Mouse (Mus musculus): ENCODE data around the gene Lyrm7. TPM values are rescaled to one million over a fixed set of nuclear protein-coding genes. Genes with fewer than 3 reads are reported as not detected.
A peak's percentile ranks its signal among the peaks of the same experiment; 100 is the strongest.

The Lyrm7 gene
- polyA plus RNA-seq, 1 experiment from 2014 or later, result 5.8 TPM

- no peak overlapping the region for H3K4me2 ChIP-seq (replicated peaks; ENCODE audit: low read depth)
- no peak for ATAC-seq
- H3K9me3 ChIP-seq (ENCODE audit: control insufficient read depth), result no peaks in the 10 kb centered on the region
- H3K4me3 ChIP-seq (ENCODE audit: low read depth, low read length), result no peak overlapping the region
- no peaks in the 10 kb centered on the region for H3K27me3 ChIP-seq (replicated peaks; ENCODE audit: control insufficient read depth, insufficient read depth, low read length)
- H3K36me3 ChIP-seq (ENCODE audit: control insufficient read depth, insufficient read depth), result no peaks in the 10 kb centered on the region
- 0 out of 2 replicates have a peak, but pooled peaks cover 4% of the 10 kb centered on the region for H3K4me1 ChIP-seq (replicated peaks; ENCODE audit: control insufficient read depth, insufficient read depth, low read length)
- peak overlapping the region; percentile 57; the same call in 1 of the 2 replicates for H3K27ac ChIP-seq (ENCODE audit: low read depth, low read length)
- no peak for TF ChIP-seq CTCF (IDR thresholded peaks at IDR 0.05; ENCODE audit: low read depth)
- 90% methylated on average over 28 of the region's 28 CpGs for WGBS
- H3K9ac ChIP-seq (ENCODE audit: low read depth, low read length), result 0 out of 2 replicates have a peak overlapping the region, but pooled peaks have one; percentile 2
Observed at GRCm38 (mm10) chr11:54806891-54807290, 53.8 kb downstream of the Lyrm7 start.

- WGBS, result 70% methylated on average over 4 of the region's 4 CpGs
- H3K27ac ChIP-seq (ENCODE audit: low read depth, low read length), result no peak overlapping the region
- no peak overlapping the region for H3K9ac ChIP-seq (ENCODE audit: low read depth, low read length)
- no peak overlapping the region for H3K4me2 ChIP-seq (replicated peaks; ENCODE audit: low read depth)
- 0 out of 2 replicates have a peak, but pooled peaks cover 4% of the 10 kb centered on the region for H3K4me1 ChIP-seq (replicated peaks; ENCODE audit: control insufficient read depth, insufficient read depth, low read length)
- H3K9me3 ChIP-seq (ENCODE audit: control insufficient read depth), result no peaks in the 10 kb centered on the region
- no peak for TF ChIP-seq CTCF (IDR thresholded peaks at IDR 0.05; ENCODE audit: low read depth)
- no peak overlapping the region for H3K4me3 ChIP-seq (ENCODE audit: low read depth, low read length)
- no peaks in the 10 kb centered on the region for H3K27me3 ChIP-seq (replicated peaks; ENCODE audit: control insufficient read depth, insufficient read depth, low read length)
- no peak for ATAC-seq
- no peaks in the 10 kb centered on the region for H3K36me3 ChIP-seq (ENCODE audit: control insufficient read depth, insufficient read depth)
Observed at GRCm38 (mm10) chr11:54805196-54805595, 55.5 kb downstream of the Lyrm7 start.

GRCm38 (mm10) chr11:54802621-54803020 lies 58.1 kb downstream of the Lyrm7 start:
- no peaks in the 10 kb centered on the region for H3K9me3 ChIP-seq (ENCODE audit: control insufficient read depth)
- 0 out of 2 replicates have a peak, but pooled peaks cover 4% of the 10 kb centered on the region for H3K4me1 ChIP-seq (replicated peaks; ENCODE audit: control insufficient read depth, insufficient read depth, low read length)
- 18% methylated on average over 6 of the region's 6 CpGs for WGBS
- peak; percentile 76 for ATAC-seq
- no peak for TF ChIP-seq CTCF (IDR thresholded peaks at IDR 0.05; ENCODE audit: low read depth)
- no peak overlapping the region for H3K9ac ChIP-seq (ENCODE audit: low read depth, low read length)
- H3K4me2 ChIP-seq (replicated peaks; ENCODE audit: low read depth), result 0 out of 2 replicates have a peak overlapping the region, but pooled peaks have one; percentile 7
- no peaks in the 10 kb centered on the region for H3K36me3 ChIP-seq (ENCODE audit: control insufficient read depth, insufficient read depth)
- peak overlapping the region; percentile 66 for H3K27ac ChIP-seq (ENCODE audit: low read depth, low read length)
- H3K4me3 ChIP-seq (ENCODE audit: low read depth, low read length), result no peak overlapping the region
- H3K27me3 ChIP-seq (replicated peaks; ENCODE audit: control insufficient read depth, insufficient read depth, low read length), result no peaks in the 10 kb centered on the region

GRCm38 (mm10) chr11:54801791-54802558 lies 58.7 kb downstream of the Lyrm7 start:
- no peaks in the 10 kb centered on the region for H3K27me3 ChIP-seq (replicated peaks; ENCODE audit: control insufficient read depth, insufficient read depth, low read length)
- TF ChIP-seq CTCF (IDR thresholded peaks at IDR 0.05; ENCODE audit: low read depth), result no peak
- peak overlapping the region; percentile 22 for H3K27ac ChIP-seq (ENCODE audit: low read depth, low read length)
- no peaks in the 10 kb centered on the region for H3K9me3 ChIP-seq (ENCODE audit: control insufficient read depth)
- H3K36me3 ChIP-seq (ENCODE audit: control insufficient read depth, insufficient read depth), result no peaks in the 10 kb centered on the region
- no peak overlapping the region; the same call in 1 of the 2 replicates for H3K4me2 ChIP-seq (replicated peaks; ENCODE audit: low read depth)
- no peak overlapping the region for H3K9ac ChIP-seq (ENCODE audit: low read depth, low read length)
- ATAC-seq, result peak; percentile 77
- 28% methylated on average over 6 of the region's 6 CpGs for WGBS
- no peak overlapping the region for H3K4me3 ChIP-seq (ENCODE audit: low read depth, low read length)
- 0 out of 2 replicates have a peak, but pooled peaks cover under 1% of the 10 kb centered on the region for H3K4me1 ChIP-seq (replicated peaks; ENCODE audit: control insufficient read depth, insufficient read depth, low read length)

GRCm38 (mm10) chr11:54796551-54796950 lies 64.2 kb downstream of the Lyrm7 start:
- H3K4me1 ChIP-seq (replicated peaks; ENCODE audit: control insufficient read depth, insufficient read depth, low read length), result no peaks in the 10 kb centered on the region

GRCm38 (mm10) chr11:54794678-54795077 lies 66.0 kb downstream of the Lyrm7 start:
- TF ChIP-seq CTCF (IDR thresholded peaks at IDR 0.05; ENCODE audit: low read depth), result no peak
- H3K9ac ChIP-seq (ENCODE audit: low read depth, low read length), result no peak overlapping the region
- H3K4me3 ChIP-seq (ENCODE audit: low read depth, low read length), result no peak overlapping the region
- no peaks in the 10 kb centered on the region for H3K4me1 ChIP-seq (replicated peaks; ENCODE audit: control insufficient read depth, insufficient read depth, low read length)
- no peak overlapping the region for H3K27ac ChIP-seq (ENCODE audit: low read depth, low read length)
- H3K4me2 ChIP-seq (replicated peaks; ENCODE audit: low read depth), result no peak overlapping the region
- no peaks in the 10 kb centered on the region for H3K9me3 ChIP-seq (ENCODE audit: control insufficient read depth)
- 95% methylated on average over 3 of the region's 3 CpGs for WGBS
- H3K27me3 ChIP-seq (replicated peaks; ENCODE audit: control insufficient read depth, insufficient read depth, low read length), result no peaks in the 10 kb centered on the region
- no peak for ATAC-seq
- no peaks in the 10 kb centered on the region for H3K36me3 ChIP-seq (ENCODE audit: control insufficient read depth, insufficient read depth)

More at GRCm38 (mm10) chr11:54796551-54796950, 64.2 kb downstream of the Lyrm7 start:
- H3K4me3 ChIP-seq (ENCODE audit: low read depth, low read length), result no peak overlapping the region
- H3K27me3 ChIP-seq (replicated peaks; ENCODE audit: control insufficient read depth, insufficient read depth, low read length), result no peaks in the 10 kb centered on the region
- H3K27ac ChIP-seq (ENCODE audit: low read depth, low read length), result no peak overlapping the region
- no peaks in the 10 kb centered on the region for H3K36me3 ChIP-seq (ENCODE audit: control insufficient read depth, insufficient read depth)
- ATAC-seq, result no peak
- H3K4me2 ChIP-seq (replicated peaks; ENCODE audit: low read depth), result no peak overlapping the region
- H3K9ac ChIP-seq (ENCODE audit: low read depth, low read length), result no peak overlapping the region
- no peaks in the 10 kb centered on the region for H3K9me3 ChIP-seq (ENCODE audit: control insufficient read depth)
- WGBS, result 85% methylated on average over 11 of the region's 11 CpGs
- no peak for TF ChIP-seq CTCF (IDR thresholded peaks at IDR 0.05; ENCODE audit: low read depth)
